Mouse (Mus musculus): Measurements from ENCODE around the gene Dclre1a. TPM values are rescaled to one million over a fixed set of nuclear protein-coding genes. Genes with fewer than 3 reads are reported as not detected.

Dclre1a gene
- polyA plus RNA-seq, 1 experiment from 2014 or later: 13.8 TPM

- Histone ChIP-seq H3K36me3 (ENCODE audit: control insufficient read depth, insufficient read depth) (no peaks in the 10 kb centered on the region), H3K9ac (ENCODE audit: low read depth, low read length) (no peak overlapping the region), H3K27me3 (replicated peaks; ENCODE audit: control insufficient read depth, insufficient read depth, low read length) (no peaks in the 10 kb centered on the region), H3K4me2 (replicated peaks; ENCODE audit: low read depth) (no peak overlapping the region), H3K4me3 (ENCODE audit: low read depth, low read length) (no peak overlapping the region), H3K9me3 (ENCODE audit: control insufficient read depth) (no peaks in the 10 kb centered on the region), H3K27ac (ENCODE audit: low read depth, low read length) (no peak overlapping the region), H3K4me1 (replicated peaks; ENCODE audit: control insufficient read depth, insufficient read depth, low read length) (no peaks in the 10 kb centered on the region)
- ATAC-seq: no peak
- TF ChIP-seq CTCF (IDR thresholded peaks at IDR 0.05; ENCODE audit: low read depth): no peak
- WGBS: 79% methylated on average over 6 of the region's 6 CpGs
Observed at GRCm38 (mm10) chr19:56489601-56490000, 58.4 kb downstream of the Dclre1a start.

DNA sequence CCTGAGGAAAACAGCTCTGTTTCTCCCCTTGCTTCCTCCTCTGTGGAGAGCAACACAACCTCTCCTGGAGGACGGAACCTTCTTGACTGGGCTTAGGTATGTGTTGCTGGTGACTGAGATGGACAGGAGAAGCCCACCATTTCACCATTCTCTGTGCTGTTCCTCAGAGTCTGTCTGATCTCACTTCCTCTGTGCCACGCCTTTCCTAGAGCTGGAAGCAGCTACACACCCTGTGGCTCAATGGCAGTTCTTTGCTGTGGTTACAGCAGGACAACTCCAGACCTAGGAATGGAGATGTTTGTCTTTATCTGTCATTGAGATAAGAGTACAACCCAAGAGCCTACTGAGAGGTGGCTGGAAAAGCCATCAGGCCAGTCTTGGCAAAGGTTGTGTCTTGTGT is 60.7 kb downstream of the Dclre1a start:
- Histone ChIP-seq H3K4me2 (replicated peaks; ENCODE audit: low read depth) (no peak overlapping the region), H3K4me1 (replicated peaks; ENCODE audit: control insufficient read depth, insufficient read depth, low read length) (no peaks in the 10 kb centered on the region), H3K9me3 (ENCODE audit: control insufficient read depth) (no peaks in the 10 kb centered on the region), H3K9ac (ENCODE audit: low read depth, low read length) (no peak overlapping the region), H3K27me3 (replicated peaks; ENCODE audit: control insufficient read depth, insufficient read depth, low read length) (no peaks in the 10 kb centered on the region), H3K36me3 (ENCODE audit: control insufficient read depth, insufficient read depth) (no peaks in the 10 kb centered on the region), H3K4me3 (ENCODE audit: low read depth, low read length) (no peak overlapping the region), H3K27ac (ENCODE audit: low read depth, low read length) (no peak overlapping the region)
- no peak for ATAC-seq
- TF ChIP-seq CTCF (IDR thresholded peaks at IDR 0.05; ENCODE audit: low read depth): no peak
- 93% methylated on average over 2 of the region's 2 CpGs for WGBS

- Histone ChIP-seq H3K9ac (ENCODE audit: low read depth, low read length) (no peak overlapping the region), H3K9me3 (ENCODE audit: control insufficient read depth) (no peaks in the 10 kb centered on the region), H3K27ac (ENCODE audit: low read depth, low read length) (no peak overlapping the region), H3K4me3 (ENCODE audit: low read depth, low read length) (no peak overlapping the region), H3K4me1 (replicated peaks; ENCODE audit: control insufficient read depth, insufficient read depth, low read length) (no peaks in the 10 kb centered on the region), H3K4me2 (replicated peaks; ENCODE audit: low read depth) (no peak overlapping the region), H3K27me3 (replicated peaks; ENCODE audit: control insufficient read depth, insufficient read depth, low read length) (no peaks in the 10 kb centered on the region), H3K36me3 (ENCODE audit: control insufficient read depth, insufficient read depth) (no peaks in the 10 kb centered on the region)
- 77% methylated on average over 7 of the region's 7 CpGs for WGBS
- ATAC-seq: no peak
- no peak for TF ChIP-seq CTCF (IDR thresholded peaks at IDR 0.05; ENCODE audit: low read depth)
Observed at GRCm38 (mm10) chr19:56486926-56487325, 61.1 kb downstream of the Dclre1a start.

DNA sequence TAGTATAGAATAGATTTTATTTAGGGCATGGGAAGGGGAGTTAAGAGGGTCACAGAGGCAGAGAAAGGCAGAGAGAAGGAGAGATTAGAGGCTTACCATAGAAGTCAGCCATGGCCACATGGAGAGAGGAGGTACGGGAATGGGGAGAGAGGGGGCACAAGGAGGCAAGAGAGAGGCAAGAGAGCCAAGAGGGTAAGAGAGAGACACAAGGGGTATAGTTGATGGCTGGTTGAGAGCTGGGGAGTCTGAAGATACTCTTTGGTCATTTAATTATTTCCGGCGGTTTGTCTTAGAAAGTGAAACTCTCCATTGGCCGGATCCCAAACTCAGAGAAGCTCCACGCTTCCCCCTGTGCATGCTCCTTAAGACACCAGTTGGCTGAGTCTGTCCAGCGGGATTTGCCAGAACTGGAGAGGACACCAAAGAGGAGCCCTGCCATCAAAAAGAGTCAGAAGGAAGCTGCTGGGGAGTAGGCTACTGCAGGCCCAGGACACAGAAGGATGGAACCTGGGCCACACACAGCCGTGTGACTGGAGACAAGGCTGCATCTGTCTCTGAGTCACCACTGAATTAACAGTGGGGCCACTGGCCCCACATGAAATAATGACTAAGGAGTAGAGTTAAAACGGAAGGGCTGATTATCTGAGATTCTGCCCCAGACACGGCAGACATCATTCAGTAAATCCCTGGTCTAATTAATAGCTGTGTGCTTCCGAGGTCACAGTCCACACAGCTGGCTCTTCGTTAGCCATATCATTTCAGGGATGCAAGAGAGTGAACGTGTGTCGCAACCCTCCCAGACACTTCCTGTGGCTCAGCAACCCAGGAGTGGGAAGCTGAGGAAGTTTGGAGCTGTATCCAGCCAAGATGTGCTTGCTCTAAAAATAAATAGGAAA is 62.4 kb downstream of the Dclre1a start:
- Histone ChIP-seq H3K27ac (ENCODE audit: low read depth, low read length) (peak overlapping the region; percentile 24; the same call in 1 of the 2 replicates), H3K4me1 (replicated peaks; ENCODE audit: control insufficient read depth, insufficient read depth, low read length) (no peaks in the 10 kb centered on the region), H3K4me3 (ENCODE audit: low read depth, low read length) (no peak overlapping the region), H3K27me3 (replicated peaks; ENCODE audit: control insufficient read depth, insufficient read depth, low read length) (no peaks in the 10 kb centered on the region), H3K36me3 (ENCODE audit: control insufficient read depth, insufficient read depth) (no peaks in the 10 kb centered on the region), H3K9me3 (ENCODE audit: control insufficient read depth) (no peaks in the 10 kb centered on the region), H3K4me2 (replicated peaks; ENCODE audit: low read depth) (0 out of 2 replicates have a peak overlapping the region, but pooled peaks have one; percentile 24), H3K9ac (ENCODE audit: low read depth, low read length) (no peak overlapping the region)
- peak; percentile 91 for ATAC-seq
- no peak for TF ChIP-seq CTCF (IDR thresholded peaks at IDR 0.05; ENCODE audit: low read depth)
- 30% methylated on average over 13 of the region's 13 CpGs for WGBS

GRCm38 (mm10) chr19:56484630-56485375 is 63.2 kb downstream of the Dclre1a start:
- Histone ChIP-seq H3K27ac (ENCODE audit: low read depth, low read length) (no peak overlapping the region), H3K9ac (ENCODE audit: low read depth, low read length) (no peak overlapping the region), H3K9me3 (ENCODE audit: control insufficient read depth) (no peaks in the 10 kb centered on the region), H3K4me1 (replicated peaks; ENCODE audit: control insufficient read depth, insufficient read depth, low read length) (no peaks in the 10 kb centered on the region), H3K4me2 (replicated peaks; ENCODE audit: low read depth) (0 out of 2 replicates have a peak overlapping the region, but pooled peaks have one; percentile 24), H3K4me3 (ENCODE audit: low read depth, low read length) (no peak overlapping the region), H3K27me3 (replicated peaks; ENCODE audit: control insufficient read depth, insufficient read depth, low read length) (no peaks in the 10 kb centered on the region), H3K36me3 (ENCODE audit: control insufficient read depth, insufficient read depth) (no peaks in the 10 kb centered on the region)
- 79% methylated on average over 13 of the region's 13 CpGs for WGBS
- no peak for ATAC-seq
- TF ChIP-seq CTCF (IDR thresholded peaks at IDR 0.05; ENCODE audit: low read depth): no peak

Other genes with a start within 250 kb of the Dclre1a start
- gene Nrap, start 158.2 kb downstream of the Dclre1a start, polyA plus RNA-seq (2015; fragmentation: Nextera tagmentation; extraction: Ambion mirVana): 0.22 TPM in 2 replicates
- gene Casp7, start 151.1 kb downstream of the Dclre1a start, polyA plus RNA-seq (2015; fragmentation: Nextera tagmentation; extraction: Ambion mirVana): 51.6 and 55.6 TPM in 2 replicates
- 0.99 and 1.1 TPM in 2 replicates for gene Plekhs1, start 86.6 kb downstream of the Dclre1a start, polyA plus RNA-seq (2015; fragmentation: Nextera tagmentation; extraction: Ambion mirVana)
- gene Nhlrc2, start within 50 bp of the Dclre1a start, polyA plus RNA-seq (2015; fragmentation: Nextera tagmentation; extraction: Ambion mirVana): 8.3 and 8.8 TPM in 2 replicates
- gene Adrb1, start 174.0 kb upstream of the Dclre1a start, polyA plus RNA-seq (2015; fragmentation: Nextera tagmentation; extraction: Ambion mirVana): 1.0 and 1.3 TPM in 2 replicates